ENCODE assay signal across 22 mouse cellular contexts in genomic region chr15:93264221-93264620, GRCm38 (mm10).
"Had no signal": no experiment of that assay in that cellular context is flagged by ENCODE, and none has a peak within 500 bp of the region (broad histone marks: within the 10 kb centered on the region; RNA-seq: fewer than 3 reads in every experiment).

No protein-coding gene starts in this region.

- H3K9me3 ChIP-seq: limb, embryonic 10.5 days; limb, embryonic 13.5 days; liver, embryonic 12.5 days; liver, embryonic 15.5 days; lung, embryonic 15.5 days; midbrain, embryonic 12.5 days; midbrain, embryonic 15.5 days; neural tube, embryonic 12.5 days; neural tube, embryonic 15.5 days had no signal

- DNase-seq: kidney, adult 9 months; kidney, postnatal 14 days; kidney, postnatal 4 days; liver; lung, adult 18-20 months; right cerebral cortex, adult 18-20 months; right cerebral cortex, postnatal 14 days; right cerebral cortex, postnatal 4 days; thymus, adult 2 months; thymus, postnatal 14 days; thymus, postnatal 4 days had no signal

- H3K4me3 ChIP-seq: limb, embryonic 10.5 days; limb, embryonic 13.5 days; liver, embryonic 12.5 days; liver, embryonic 15.5 days; lung, embryonic 15.5 days; midbrain, embryonic 12.5 days; midbrain, embryonic 15.5 days; neural tube, embryonic 12.5 days; neural tube, embryonic 15.5 days had no signal

- H3K36me3 ChIP-seq: midbrain, embryonic 15.5 days; neural tube, embryonic 12.5 days; neural tube, embryonic 15.5 days had no signal

- H3K4me2 ChIP-seq: limb, embryonic 13.5 days; liver, embryonic 12.5 days; liver, embryonic 15.5 days; lung, embryonic 15.5 days; midbrain, embryonic 12.5 days; midbrain, embryonic 15.5 days; neural tube, embryonic 12.5 days; neural tube, embryonic 15.5 days had no signal

- H3K27me3 ChIP-seq: limb, embryonic 13.5 days; liver, embryonic 12.5 days; liver, embryonic 15.5 days; lung, embryonic 15.5 days; midbrain, embryonic 12.5 days; midbrain, embryonic 15.5 days; neural tube, embryonic 12.5 days; neural tube, embryonic 15.5 days had no signal

- H3K27ac ChIP-seq: limb, embryonic 10.5 days; limb, embryonic 13.5 days; liver, embryonic 12.5 days; liver, embryonic 15.5 days; lung, embryonic 15.5 days; macrophage; midbrain, embryonic 12.5 days; midbrain, embryonic 15.5 days; neural tube, embryonic 12.5 days; neural tube, embryonic 15.5 days; stomach, postnatal 0 days had no signal

- H3K9ac ChIP-seq: limb, embryonic 13.5 days; liver, embryonic 12.5 days; liver, embryonic 15.5 days; lung, embryonic 15.5 days; midbrain, embryonic 12.5 days; midbrain, embryonic 15.5 days; neural tube, embryonic 12.5 days; neural tube, embryonic 15.5 days had no signal

- H3K4me1 ChIP-seq: midbrain, embryonic 15.5 days; neural tube, embryonic 12.5 days; neural tube, embryonic 15.5 days had no signal

- ATAC-seq: liver, embryonic 12.5 days; midbrain, embryonic 15.5 days had no signal
